Mouse (Mus musculus) B cell, adult (primary cell): Measurements from ENCODE around the gene Gm3415. TPM values are rescaled to one million over a fixed set of nuclear protein-coding genes. Genes with fewer than 3 reads are reported as not detected.

Source experiments
- total RNA-seq: library from RNA; stranded (reverse); gene quantifications from 4 replicates; pipeline ENCODE4 v1.2.4, GENCODE M21; 2023; ENCODE audit not compliant: inconsistent age

Gene Gm3415
- total RNA-seq = not detected in 4 replicates

GRCm38 (mm10) chr5:146555836-146556235, at the start of gene Gm3415:
Gene Gm3415, plus strand, starts transcription at chr5:146556136.

GRCm38 (mm10) chr5:146513823-146514222, 42.1 kb upstream of the Gm3415 start, which contains the start of gene Gm3402:
Gene Gm3402, plus strand, starts transcription at chr5:146514123.

GRCm38 (mm10) chr5:146525501-146525900, 30.4 kb upstream of the Gm3415 start, which contains the start of gene Gm3404:
Gene Gm3404, plus strand, starts transcription at chr5:146525801.

GRCm38 (mm10) chr5:146537347-146537746, 18.6 kb upstream of the Gm3415 start, which contains the start of gene Gm3409:
Gene Gm3409, plus strand, starts transcription at chr5:146537647.

GRCm38 (mm10) chr5:146584478-146585306, 28.8 kb downstream of the Gm3415 start, which contains the start of gene Gpr12:
Gene Gpr12, minus strand, starts transcription at chr5:146585239.

Other genes with a start within 250 kb of the Gm3415 start
- gene Wasf3, start 171.2 kb upstream of the Gm3415 start, total RNA-seq = not detected in 4 replicates
- gene Gm6408, start 74.2 kb upstream of the Gm3415 start, total RNA-seq = not detected in 4 replicates
- gene Gm6370, start 64.8 kb upstream of the Gm3415 start, total RNA-seq = not detected in 4 replicates
- gene 4930449I24Rik, start 53.7 kb upstream of the Gm3415 start, total RNA-seq = not detected in 4 replicates
- not detected in 4 replicates for gene Gm3402, start 42.0 kb upstream of the Gm3415 start, total RNA-seq
- not detected in 4 replicates for gene Gm3404, start 30.3 kb upstream of the Gm3415 start, total RNA-seq
- gene Gm3409, start 18.5 kb upstream of the Gm3415 start, total RNA-seq = not detected in 4 replicates
- not detected in 4 replicates for gene Gpr12, start 29.1 kb downstream of the Gm3415 start, total RNA-seq
- gene Usp12, start 238.9 kb downstream of the Gm3415 start, total RNA-seq = 40.9 to 46.4 TPM (median 41.5 TPM) in 4 replicates